Mouse (Mus musculus) B cell, adult 2 months (primary cell): ENCODE data around the gene Acad10.

Source experiments
- DNase-seq, 2 experiments: peaks; one replicate each; pipeline ENCODE4 v3.0.0; 2022

The Acad10 gene

DNA sequence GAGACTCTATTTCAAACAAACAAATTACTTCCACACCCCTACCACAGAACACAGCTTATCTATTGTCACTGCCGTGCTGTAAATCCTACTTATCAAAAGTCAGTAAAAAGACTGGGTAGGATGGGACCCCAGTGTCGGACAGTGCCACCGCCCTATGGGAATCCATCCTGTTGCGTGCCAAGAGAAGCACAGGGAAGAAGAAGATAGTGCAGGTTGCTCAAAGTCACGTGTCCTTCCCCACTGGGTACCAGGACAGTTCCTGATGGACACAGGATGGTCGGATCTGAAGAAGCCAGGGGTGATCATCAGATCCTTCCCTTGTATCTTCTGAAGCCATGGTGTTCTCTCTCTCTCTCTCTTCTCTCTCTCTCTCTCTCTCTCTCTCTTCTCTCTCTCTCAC, 64.6 kb downstream of the Acad10 start:
- DNase-seq, result no peak

DNA sequence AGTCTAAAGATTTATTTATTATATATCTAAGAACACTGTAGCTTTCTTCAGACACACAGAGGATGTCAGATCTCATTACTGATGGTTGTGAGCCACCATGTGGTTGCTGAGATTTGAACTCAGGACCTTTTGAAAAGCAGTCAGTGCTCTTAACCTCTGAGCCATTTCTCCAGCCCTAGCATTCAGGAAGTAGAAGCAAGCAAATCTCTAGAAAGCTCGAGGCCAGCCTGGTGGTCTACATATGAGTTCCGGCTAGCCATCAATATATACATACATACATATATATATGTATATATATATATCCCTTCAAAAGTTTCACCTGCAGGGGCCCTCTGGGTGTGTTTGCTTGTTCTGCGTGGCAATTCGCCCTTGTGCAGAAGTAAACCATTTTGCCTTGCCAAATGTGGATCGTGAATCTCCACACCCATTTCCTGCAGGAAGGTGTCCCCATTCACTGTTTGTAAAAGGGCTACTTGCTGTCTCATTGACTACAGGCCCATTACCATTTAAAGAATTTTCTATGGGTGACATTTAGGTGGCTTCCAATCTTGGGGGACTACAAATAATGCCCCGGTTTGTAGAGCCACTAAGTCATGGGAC, 65.5 kb downstream of the Acad10 start:
- DNase-seq, result no peak

- DNase-seq, result peak; percentile 83 to 84
These were observed 66.6 kb downstream of the Acad10 start, which contains the start of gene Aldh2 for GRCm38 (mm10) chr5:121593451-121594401. Gene Aldh2, minus strand, starts transcription at chr5:121593824.

GRCm38 (mm10) chr5:121592816-121593407, 67.4 kb downstream of the Acad10 start:
- DNase-seq, result no peak

DNA sequence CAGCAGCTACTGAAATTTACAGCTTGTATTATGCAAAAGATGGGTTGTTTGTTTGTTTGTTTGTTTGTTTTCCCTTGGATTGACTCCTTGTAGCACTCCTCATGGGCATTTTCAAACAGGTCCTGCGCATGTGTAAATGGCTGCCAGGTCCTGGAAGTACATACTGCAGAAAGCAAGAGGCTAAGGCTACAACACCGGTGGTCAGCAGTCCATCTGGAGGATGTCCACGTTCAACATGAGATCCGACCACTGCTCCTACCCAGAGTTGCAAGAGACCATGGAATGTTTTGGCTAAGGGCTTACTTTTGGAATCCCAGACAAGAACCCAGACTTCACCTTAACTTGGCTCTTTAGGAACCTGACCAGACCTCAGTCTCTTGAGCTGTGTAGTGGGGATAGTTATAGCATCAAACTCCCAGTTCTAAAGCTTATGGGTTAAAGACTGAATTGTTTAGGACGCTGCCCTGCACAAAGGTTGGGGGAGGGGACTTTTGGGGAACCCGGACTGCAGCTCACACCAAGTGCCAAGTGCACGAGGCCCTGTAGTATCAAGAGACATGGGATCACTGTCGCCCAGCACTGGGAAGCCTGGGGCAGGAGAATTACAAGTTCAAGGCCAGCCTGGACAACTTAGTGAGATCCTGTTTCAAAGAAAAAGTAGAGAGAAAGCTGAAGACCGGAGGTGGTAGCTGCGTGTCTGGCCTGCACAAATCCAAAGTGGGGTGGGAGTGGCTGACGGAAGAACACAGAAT, 68.1 kb downstream of the Acad10 start:
- DNase-seq, result peak in 1 of 2 experiments; percentile 26

DNA sequence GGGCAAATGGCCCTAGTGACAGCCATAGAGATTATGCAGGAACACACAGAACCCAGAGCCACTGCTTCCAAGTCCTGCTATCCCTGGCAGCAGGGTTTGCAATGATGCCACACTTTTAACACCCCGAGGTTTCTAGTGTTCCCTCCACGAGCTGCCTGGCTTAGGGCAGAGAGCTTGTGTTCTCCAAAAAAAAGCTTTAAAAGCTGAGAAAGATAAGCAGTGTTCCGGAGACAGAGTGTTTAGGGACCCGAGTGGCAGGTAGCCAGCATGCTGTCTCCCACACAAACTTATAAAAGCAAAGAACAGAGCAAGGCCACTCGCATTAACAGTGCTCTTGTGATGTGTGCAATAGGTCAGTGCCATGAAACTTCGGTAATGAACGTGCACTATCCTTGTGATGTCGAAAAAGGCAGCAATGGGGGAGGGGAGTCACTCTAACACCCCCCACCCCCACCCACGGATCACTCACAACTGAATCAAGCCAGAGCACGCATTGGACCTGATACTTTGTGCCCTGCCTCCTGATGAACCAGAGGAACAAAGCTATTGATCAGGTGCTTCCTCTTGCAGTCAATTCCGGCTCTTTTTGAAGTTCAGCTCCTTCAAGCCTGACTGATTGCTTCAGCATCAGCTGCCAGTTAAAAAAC, 68.8 kb downstream of the Acad10 start:
- no peak for DNase-seq

GRCm38 (mm10) chr5:121589928-121590327, 70.4 kb downstream of the Acad10 start:
- DNase-seq, result no peak

DNA sequence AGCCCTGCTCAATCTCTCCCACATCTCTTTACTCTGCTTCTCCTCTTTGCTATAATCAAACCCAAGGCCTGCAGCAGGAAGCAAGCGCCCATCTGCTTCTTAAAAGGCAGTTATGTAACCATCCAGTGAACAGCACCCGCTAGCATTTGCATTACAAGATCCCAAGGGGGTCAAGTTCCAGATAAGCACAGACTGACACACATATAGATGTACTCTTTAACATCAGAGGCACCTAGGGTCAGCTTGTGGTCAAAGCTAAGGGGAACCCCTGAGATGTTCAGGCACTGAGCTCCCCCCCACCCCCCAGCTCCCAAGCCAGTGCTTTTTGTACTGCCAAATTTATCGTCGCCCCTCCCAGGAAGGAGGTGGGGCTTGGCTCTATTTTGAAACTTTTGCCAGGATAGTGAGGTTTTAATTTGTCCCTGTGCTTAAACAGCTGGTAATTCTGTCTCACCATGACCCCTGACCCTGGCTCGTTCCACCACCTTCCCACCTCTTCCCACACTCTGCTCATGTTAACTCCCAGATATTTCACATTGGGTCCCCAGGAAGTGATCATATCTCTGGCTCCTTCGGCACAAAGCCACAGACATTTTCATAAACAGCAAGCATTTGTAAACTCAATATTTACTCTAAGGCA, 73.8 kb downstream of the Acad10 start:
- DNase-seq, result peak; percentile 56

DNA sequence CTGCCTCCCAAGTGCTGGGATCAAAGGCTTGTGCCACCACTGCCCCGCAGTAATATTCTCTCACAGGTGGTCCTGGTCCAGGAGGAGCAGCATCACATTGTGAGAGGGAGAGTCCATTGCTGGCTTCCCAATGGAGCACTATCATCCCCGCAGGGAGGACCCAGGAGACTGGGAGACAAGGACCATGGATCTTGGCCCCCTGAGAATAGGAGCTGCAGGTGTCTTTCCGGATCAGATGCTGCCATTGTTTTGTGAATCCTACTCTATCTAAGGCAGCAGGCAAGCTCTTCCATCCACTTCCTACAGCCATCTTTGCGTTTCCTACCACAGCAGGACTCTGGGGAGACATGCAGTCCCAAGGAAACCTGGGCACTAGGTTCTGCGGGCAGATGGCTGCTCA, 74.6 kb downstream of the Acad10 start:
- no peak for DNase-seq

DNA sequence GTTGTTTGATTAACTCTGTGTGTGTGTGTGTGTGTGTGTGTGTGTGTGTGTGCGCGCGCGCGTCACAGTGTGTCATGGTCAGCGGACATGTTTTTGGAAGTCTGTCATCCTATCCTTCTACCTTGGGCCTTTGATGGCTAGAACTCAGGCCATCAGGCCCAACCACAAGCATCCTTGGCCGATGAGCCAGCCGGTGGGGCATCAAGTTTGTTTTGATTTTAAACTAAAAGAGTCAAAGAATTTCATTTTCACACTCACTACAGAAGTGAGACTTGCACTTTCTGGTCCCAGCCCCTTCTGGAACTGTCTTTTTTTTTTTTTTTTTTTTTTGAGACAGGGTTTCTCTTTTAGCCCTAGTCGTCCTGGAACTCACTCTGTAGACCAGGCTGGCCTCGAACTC, 75.3 kb downstream of the Acad10 start:
- DNase-seq, result no peak

- DNase-seq, result peak; percentile 61 to 63
These were observed 76.4 kb downstream of the Acad10 start for GRCm38 (mm10) chr5:121583765-121584501.

GRCm38 (mm10) chr5:121581945-121582344, 78.4 kb downstream of the Acad10 start:
- no peak for DNase-seq

- DNase-seq, result no peak
These were observed 83.3 kb downstream of the Acad10 start for GRCm38 (mm10) chr5:121576927-121577488.

GRCm38 (mm10) chr5:121575867-121576266, 84.4 kb downstream of the Acad10 start:
- no peak for DNase-seq

- DNase-seq, result peak; percentile 43 to 45
These were observed 86.2 kb downstream of the Acad10 start for GRCm38 (mm10) chr5:121574145-121574544.
